Mouse (Mus musculus): Measurements from ENCODE around the gene Dnah17. TPM values are rescaled to one million over a fixed set of nuclear protein-coding genes. Genes with fewer than 3 reads are reported as not detected.

Dnah17 gene
- total RNA-seq, 1 experiment: 0.40 TPM

GRCm38 (mm10) chr11:118146446-118146845 is 16.0 kb upstream of the Dnah17 start:
- DNase-seq (ENCODE audit: low read depth, low spot score): no peak
- TF ChIP-seq ZC3H11A (IDR thresholded peaks at IDR 0.05; ENCODE audit: borderline replicate concordance, low read depth, low read length) (no peak), MAFK (IDR thresholded peaks at IDR 0.05; ENCODE audit: insufficient read depth, low read depth, low read length) (no peak), ZNF384 (IDR thresholded peaks at IDR 0.05; ENCODE audit: low read depth, low read length) (no peak), CHD2 (IDR thresholded peaks at IDR 0.05; ENCODE audit: low read depth, low read length) (no peak), HCFC1 (IDR thresholded peaks at IDR 0.05; ENCODE audit: borderline replicate concordance, insufficient read depth, low read length) (no peak)
- no peak overlapping the region for H3K9ac ChIP-seq (ENCODE audit: insufficient read depth, low read depth, low read length, poor library complexity, severe bottlenecking)
- no peaks in the 10 kb centered on the region for H3K36me3 ChIP-seq (ENCODE audit: control insufficient read depth, insufficient read depth, low read length, poor library complexity, severe bottlenecking)
- in situ Hi-C loops (cut with MboI; ENCODE audit: low sequenced_read_pairs in 2 of 2, unreplicated experiment in 2 of 2): no loop called here
- H3K4me3 ChIP-seq (ENCODE audit: insufficient read depth in 1 of 2, low read depth in 1 of 2, low read length in 2 of 2, poor library complexity in 1 of 2, severe bottlenecking in 1 of 2): no peak overlapping the region
- no peaks in the 10 kb centered on the region for H3K9me3 ChIP-seq (ENCODE audit: control insufficient read depth, insufficient read depth, low read depth, low read length)
- H3K27ac ChIP-seq (ENCODE audit: insufficient read depth, low read depth, low read length, poor library complexity, severe bottlenecking): no peak overlapping the region
- H3K4me1 ChIP-seq (ENCODE audit: control insufficient read depth in 2 of 2, insufficient read depth in 2 of 2, low read length in 2 of 2, poor library complexity in 1 of 2): peaks cover 5 to 11% of the 10 kb centered on the region in 2 experiments; a peak in 2 of 4 replicates

DNA sequence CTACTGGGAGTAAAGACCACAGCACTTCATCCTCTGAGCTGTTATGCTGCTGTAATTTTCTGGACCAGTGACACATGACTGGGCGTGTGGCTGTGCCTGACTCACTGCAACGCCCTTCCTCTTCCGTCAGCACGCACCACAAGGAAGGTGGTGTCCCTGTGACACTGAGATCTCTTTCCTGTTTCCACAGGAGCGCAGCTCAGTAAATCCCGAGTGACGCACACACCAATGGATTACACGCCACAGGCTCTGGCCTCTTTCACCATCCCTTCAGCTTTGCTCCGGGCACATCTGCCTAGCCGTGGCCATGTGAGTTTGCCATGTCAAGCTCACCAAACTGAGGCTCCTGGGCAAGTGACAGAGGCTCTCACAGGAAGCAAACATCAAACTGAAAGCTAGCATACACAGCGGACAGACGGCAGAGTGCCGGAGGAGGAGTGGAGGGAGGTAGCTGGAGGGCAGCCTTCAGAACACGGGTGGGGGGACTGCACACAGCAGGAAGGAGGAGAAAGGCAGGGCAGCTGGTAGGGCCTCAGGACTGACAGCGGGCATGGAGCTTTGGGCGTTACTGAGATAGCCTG is 15.4 kb upstream of the Dnah17 start:
- no peak overlapping the region for H3K27ac ChIP-seq (ENCODE audit: insufficient read depth, low read depth, low read length, poor library complexity, severe bottlenecking)
- in situ Hi-C loops (cut with MboI; ENCODE audit: low sequenced_read_pairs in 2 of 2, unreplicated experiment in 2 of 2): no loop called here

GRCm38 (mm10) chr11:118145092-118145491 is 14.7 kb upstream of the Dnah17 start:
- TF ChIP-seq ZC3H11A (IDR thresholded peaks at IDR 0.05; ENCODE audit: borderline replicate concordance, low read depth, low read length) (no peak), CHD2 (IDR thresholded peaks at IDR 0.05; ENCODE audit: low read depth, low read length) (no peak), HCFC1 (IDR thresholded peaks at IDR 0.05; ENCODE audit: borderline replicate concordance, insufficient read depth, low read length) (no peak), MAFK (IDR thresholded peaks at IDR 0.05; ENCODE audit: insufficient read depth, low read depth, low read length) (no peak), ZNF384 (IDR thresholded peaks at IDR 0.05; ENCODE audit: low read depth, low read length) (no peak)
- DNase-seq (ENCODE audit: low read depth, low spot score): no peak
- in situ Hi-C loops (cut with MboI; ENCODE audit: low sequenced_read_pairs in 2 of 2, unreplicated experiment in 2 of 2): no loop called here
- Histone ChIP-seq H3K4me3 (ENCODE audit: insufficient read depth in 1 of 2, low read depth in 1 of 2, low read length in 2 of 2, poor library complexity in 1 of 2, severe bottlenecking in 1 of 2) (no peak overlapping the region), H3K4me1 (ENCODE audit: control insufficient read depth in 2 of 2, insufficient read depth in 2 of 2, low read length in 2 of 2, poor library complexity in 1 of 2) (peaks cover 8 to 11% of the 10 kb centered on the region in 2 experiments; a peak in 3 of 4 replicates), H3K9ac (ENCODE audit: insufficient read depth, low read depth, low read length, poor library complexity, severe bottlenecking) (no peak overlapping the region), H3K27ac (ENCODE audit: insufficient read depth, low read depth, low read length, poor library complexity, severe bottlenecking) (no peak overlapping the region), H3K36me3 (ENCODE audit: control insufficient read depth, insufficient read depth, low read length, poor library complexity, severe bottlenecking) (no peaks in the 10 kb centered on the region), H3K9me3 (ENCODE audit: control insufficient read depth, insufficient read depth, low read depth, low read length) (no peaks in the 10 kb centered on the region)

More for the DNA sequence above, 15.4 kb upstream of the Dnah17 start:
- no peaks in the 10 kb centered on the region for H3K9me3 ChIP-seq (ENCODE audit: control insufficient read depth, insufficient read depth, low read depth, low read length)
- H3K4me1 ChIP-seq (ENCODE audit: control insufficient read depth in 2 of 2, insufficient read depth in 2 of 2, low read length in 2 of 2, poor library complexity in 1 of 2): peaks cover 6 to 11% of the 10 kb centered on the region in 2 experiments; a peak in 2 of 4 replicates
- TF ChIP-seq CHD2 (IDR thresholded peaks at IDR 0.05; ENCODE audit: low read depth, low read length) (no peak), MAFK (IDR thresholded peaks at IDR 0.05; ENCODE audit: insufficient read depth, low read depth, low read length) (no peak), ZC3H11A (IDR thresholded peaks at IDR 0.05; ENCODE audit: borderline replicate concordance, low read depth, low read length) (no peak), HCFC1 (IDR thresholded peaks at IDR 0.05; ENCODE audit: borderline replicate concordance, insufficient read depth, low read length) (no peak), ZNF384 (IDR thresholded peaks at IDR 0.05; ENCODE audit: low read depth, low read length) (no peak)
- H3K4me3 ChIP-seq (ENCODE audit: insufficient read depth in 1 of 2, low read depth in 1 of 2, low read length in 2 of 2, poor library complexity in 1 of 2, severe bottlenecking in 1 of 2): no peak overlapping the region
- no peak overlapping the region; the same call in 1 of the 2 replicates for H3K9ac ChIP-seq (ENCODE audit: insufficient read depth, low read depth, low read length, poor library complexity, severe bottlenecking)
- H3K36me3 ChIP-seq (ENCODE audit: control insufficient read depth, insufficient read depth, low read length, poor library complexity, severe bottlenecking): no peaks in the 10 kb centered on the region
- DNase-seq (ENCODE audit: low read depth, low spot score): no peak

GRCm38 (mm10) chr11:118143731-118144130 is 13.3 kb upstream of the Dnah17 start:
- Histone ChIP-seq H3K36me3 (ENCODE audit: control insufficient read depth, insufficient read depth, low read length, poor library complexity, severe bottlenecking) (no peaks in the 10 kb centered on the region), H3K9me3 (ENCODE audit: control insufficient read depth, insufficient read depth, low read depth, low read length) (no peaks in the 10 kb centered on the region), H3K27ac (ENCODE audit: insufficient read depth, low read depth, low read length, poor library complexity, severe bottlenecking) (no peak overlapping the region), H3K4me3 (ENCODE audit: insufficient read depth in 1 of 2, low read depth in 1 of 2, low read length in 2 of 2, poor library complexity in 1 of 2, severe bottlenecking in 1 of 2) (no peak overlapping the region), H3K9ac (ENCODE audit: insufficient read depth, low read depth, low read length, poor library complexity, severe bottlenecking) (no peak overlapping the region), H3K4me1 (ENCODE audit: control insufficient read depth in 2 of 2, insufficient read depth in 2 of 2, low read length in 2 of 2, poor library complexity in 1 of 2) (peaks cover 8 to 13% of the 10 kb centered on the region in 2 experiments; a peak in 3 of 4 replicates)
- no peak for TF ChIP-seq HCFC1 (IDR thresholded peaks at IDR 0.05; ENCODE audit: borderline replicate concordance, insufficient read depth, low read length)
- no peak for TF ChIP-seq MAFK (IDR thresholded peaks at IDR 0.05; ENCODE audit: insufficient read depth, low read depth, low read length)
- no peak for TF ChIP-seq CHD2 (IDR thresholded peaks at IDR 0.05; ENCODE audit: low read depth, low read length)
- in situ Hi-C loops (cut with MboI; ENCODE audit: low sequenced_read_pairs in 2 of 2, unreplicated experiment in 2 of 2): no loop called here
- no peak for DNase-seq (ENCODE audit: low read depth, low spot score)

All from ES-E14 (cell line).